Mouse (Mus musculus): ENCODE measurements around the gene Ndufc1.
"Not testable (repeated sequence)": the region's sequence is repeated elsewhere in the genome, so short reads cannot be mapped to it uniquely, and the experiment has no call there.

Ndufc1 gene

GRCm38 (mm10) chr3:51364703-51365516 lies 43.9 kb downstream of the Ndufc1 start:
- peak; percentile 91 for DNase-seq

DNA sequence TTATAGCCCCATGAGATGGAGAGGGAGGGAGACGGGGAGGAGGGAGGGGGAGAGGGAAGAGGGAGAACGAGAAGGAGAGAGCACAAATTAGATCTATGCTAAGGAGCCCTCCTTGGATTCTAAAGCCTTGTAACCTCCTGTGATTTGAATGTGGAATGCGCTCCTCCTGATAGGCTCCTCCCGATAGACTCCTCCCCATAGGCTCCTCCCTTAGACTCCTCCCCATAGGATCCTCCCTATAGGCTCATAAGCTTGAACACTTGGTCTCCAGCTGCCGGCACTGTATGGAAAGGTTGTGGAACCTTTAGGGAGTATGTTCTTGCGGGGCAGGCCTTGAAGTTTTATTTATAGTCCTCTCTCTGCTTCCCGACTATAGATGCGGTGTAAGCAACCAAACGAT lies 47.7 kb downstream of the Ndufc1 start:
- no peak for DNase-seq

DNA sequence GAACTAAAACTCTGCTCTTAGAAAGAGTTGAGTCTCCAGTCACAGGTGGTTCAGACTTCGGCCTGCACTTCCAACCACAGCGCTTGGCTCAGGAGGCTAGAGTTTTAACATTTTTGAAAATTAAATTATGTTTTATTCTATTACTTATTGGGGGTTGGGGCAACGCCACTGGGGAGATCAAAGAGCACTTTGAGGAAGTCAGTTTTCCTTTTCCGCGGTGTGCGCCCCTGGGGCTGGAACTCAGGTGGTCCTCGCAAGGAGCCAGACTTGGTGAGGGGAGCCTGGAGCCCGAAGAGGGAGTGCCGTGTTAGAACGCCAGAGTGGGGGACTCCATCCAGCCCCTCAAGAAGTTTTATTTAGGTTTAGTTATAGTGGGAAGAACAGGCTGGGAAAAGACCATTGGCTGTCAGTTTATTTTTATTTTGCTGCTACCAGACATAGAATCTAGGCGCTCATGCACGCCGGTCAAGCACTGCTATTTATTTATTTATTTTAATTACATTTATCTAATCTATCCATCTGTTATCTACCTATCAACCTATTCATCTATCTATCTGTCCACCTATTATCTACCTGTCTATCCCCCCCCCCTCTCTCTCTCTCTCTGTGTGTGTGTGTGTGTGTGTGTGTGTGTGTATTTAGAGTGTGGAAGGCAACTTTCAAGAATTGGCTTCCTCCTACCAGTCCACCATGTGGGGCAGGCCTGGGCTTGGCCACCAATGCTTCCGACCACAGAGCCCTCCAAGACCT lies 49.1 kb downstream of the Ndufc1 start:
- no peak for DNase-seq

DNA sequence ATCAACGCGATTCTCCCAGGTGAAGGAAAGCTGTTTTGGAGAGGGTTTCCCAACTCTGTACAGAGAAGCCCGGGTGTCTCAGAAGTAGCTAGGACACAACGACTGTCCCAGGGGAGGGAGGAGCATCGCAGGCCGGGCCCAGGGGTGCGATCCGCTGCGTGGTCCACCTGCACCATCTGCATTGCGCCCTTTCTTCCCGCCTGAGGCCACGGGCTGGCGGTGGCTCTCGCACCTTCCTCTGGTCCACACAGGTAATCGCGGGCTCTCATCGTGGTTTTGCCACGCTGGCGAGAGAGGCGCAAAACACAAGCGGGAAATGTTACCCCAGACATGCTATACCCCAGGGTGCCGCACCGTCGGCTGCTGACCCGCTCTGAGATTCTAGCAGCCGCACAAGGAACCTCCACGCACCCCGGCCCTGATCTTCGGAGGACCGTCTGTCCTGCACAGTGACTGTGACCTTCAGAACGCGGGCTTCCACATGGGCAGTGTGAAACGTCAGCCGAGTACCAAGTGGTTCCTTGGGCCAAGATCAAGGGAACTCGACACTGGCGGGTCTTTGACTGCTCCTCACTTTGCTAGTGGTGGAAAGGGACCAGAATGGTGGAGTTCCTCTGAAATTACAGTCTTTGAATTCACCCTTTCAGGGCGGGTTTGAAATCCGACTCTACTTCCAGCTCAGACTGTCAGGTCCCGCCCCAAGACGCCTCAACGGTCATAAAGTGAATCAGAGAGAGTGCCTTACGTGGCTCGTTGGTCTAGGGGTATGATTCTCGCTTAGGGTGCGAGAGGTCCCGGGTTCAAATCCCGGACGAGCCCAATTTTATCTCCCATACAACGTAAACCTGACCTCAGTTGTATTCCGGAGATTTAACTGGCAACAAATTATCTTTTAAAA lies 49.9 kb downstream of the Ndufc1 start:
- peak; percentile 55 for DNase-seq

DNA sequence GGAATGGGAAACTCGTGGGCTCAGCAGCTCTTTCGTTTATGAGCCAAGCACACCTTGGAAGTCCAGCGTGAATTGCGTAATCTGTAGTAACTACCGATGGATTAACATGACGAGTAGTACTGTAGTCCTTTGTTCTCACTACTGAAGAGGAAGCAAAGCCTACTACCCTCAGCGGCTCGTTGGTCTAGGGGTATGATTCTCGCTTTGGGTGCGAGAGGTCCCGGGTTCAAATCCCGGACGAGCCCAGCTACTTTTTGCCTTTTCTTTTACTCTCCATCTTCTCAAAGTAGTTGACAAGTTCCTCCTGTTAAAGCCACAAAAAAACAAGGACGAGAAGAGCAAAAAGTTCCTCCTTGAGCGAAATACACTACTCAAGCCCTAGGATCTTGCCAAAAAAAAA lies 50.6 kb downstream of the Ndufc1 start:
- DNase-seq = peak; percentile 32

- DNase-seq = no peak
These were observed 51.2 kb downstream of the Ndufc1 start for GRCm38 (mm10) chr3:51357624-51358023.

GRCm38 (mm10) chr3:51357078-51357477 lies 51.7 kb downstream of the Ndufc1 start:
- DNase-seq = no peak

DNA sequence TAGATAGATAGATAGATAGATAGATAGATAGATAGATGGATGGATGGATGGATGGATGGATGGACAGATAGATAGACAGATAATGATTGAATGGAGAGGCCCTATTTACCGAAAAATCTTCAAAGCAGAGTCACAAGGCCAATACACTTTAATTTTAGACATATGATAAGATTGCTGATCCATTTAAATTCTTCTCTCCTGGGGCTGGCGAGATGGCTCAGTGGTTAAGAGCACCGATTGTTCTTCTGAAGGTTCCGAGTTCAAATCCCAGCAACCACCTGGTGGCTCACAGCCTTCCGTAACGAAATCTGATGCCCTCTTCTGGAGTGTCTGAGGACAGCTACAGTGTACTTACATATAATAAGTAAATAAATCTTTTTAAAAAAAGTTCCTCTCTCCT lies 53.8 kb downstream of the Ndufc1 start:
- not testable (repeated sequence) for DNase-seq

Data from right cerebral cortex, adult 18-20 months (tissue).